Mouse (Mus musculus): Measurements from ENCODE around the gene Smarcd3.

GRCm38 (mm10) chr5:24623041-24623985 is 898 bp downstream of the Smarcd3 start:
- TF ChIP-seq CTCF (IDR thresholded peaks at IDR 0.05; ENCODE audit: control insufficient read depth, insufficient read depth, insufficient read length) (no peak), MYOD1 (IDR thresholded peaks at IDR 0.05; ENCODE audit: control insufficient read depth, insufficient read length, low read depth) (no peak), MYOG (IDR thresholded peaks at IDR 0.05; ENCODE audit: control insufficient read depth, extremely low read depth, insufficient read length) (no peak)

All from C2C12 (cell line).